Mouse (Mus musculus) hindbrain, embryonic 10.5 days (tissue): ENCODE results near the gene Slc6a4. TPM values are rescaled to one million over a fixed set of nuclear protein-coding genes. Genes with fewer than 3 reads are reported as not detected.
"Not testable (repeated sequence)": the region's sequence is repeated elsewhere in the genome, so short reads cannot be mapped to it uniquely, and the experiment has no call there.

Source experiments
- DNase-seq: peaks from one replicate; pipeline ENCODE4 v3.0.0-alpha.2; 2017; ENCODE audit warnings: low spot score
- H3K27ac ChIP-seq: fragments of 300-500 bp; sonication (generic); 2 replicates; pipeline ENCODE4 v1.5.1; 2016; ENCODE audit warnings: mild to moderate bottlenecking, moderate library complexity
- H3K27me3 ChIP-seq: fragments of 300-500 bp; sonication (generic); 2 replicates; pipeline ENCODE4 v1.6.1; 2016; ENCODE audit warnings: mild to moderate bottlenecking; ENCODE audit not compliant: poor library complexity, insufficient read depth, severe bottlenecking
- H3K36me3 ChIP-seq: fragments of 300-500 bp; sonication (generic); 2 replicates; pipeline ENCODE4 v1.6.1; 2016; ENCODE audit warnings: mild to moderate bottlenecking, moderate library complexity
- H3K4me1 ChIP-seq: fragments of 300-500 bp; sonication (generic); replicated peaks from 2 replicates; pipeline ENCODE4 v1.6.1; 2016; ENCODE audit warnings: mild to moderate bottlenecking
- H3K4me3 ChIP-seq: fragments of 300-500 bp; sonication (generic); 2 replicates; pipeline ENCODE4 v1.5.1; 2016; ENCODE audit warnings: mild to moderate bottlenecking, moderate library complexity
- H3K9me3 ChIP-seq: fragments of 300-500 bp; sonication (generic); 2 replicates; pipeline ENCODE4 v1.6.1; 2016; ENCODE audit warnings: mild to moderate bottlenecking, moderate library complexity
- WGBS: fragments of 180-500 bp; shearing (Covaris S2); methylation state at CpG from one replicate; pipeline ENCODE4 v1.1.7; 2016; 5-methylcytosine and 5-hydroxymethylcytosine counted together
- polyA plus RNA-seq: library from polyadenylated mRNA; unstranded; fragments of >200 nt; fragmentation: Nextera tagmentation; extraction: Ambion mirVana; gene quantifications from 2 replicates; pipeline ENCODE4 v1.2.1, GENCODE M21; 2016

The Slc6a4 gene
- polyA plus RNA-seq, 1 experiment from 2014 or later: 0.63 TPM

DNA sequence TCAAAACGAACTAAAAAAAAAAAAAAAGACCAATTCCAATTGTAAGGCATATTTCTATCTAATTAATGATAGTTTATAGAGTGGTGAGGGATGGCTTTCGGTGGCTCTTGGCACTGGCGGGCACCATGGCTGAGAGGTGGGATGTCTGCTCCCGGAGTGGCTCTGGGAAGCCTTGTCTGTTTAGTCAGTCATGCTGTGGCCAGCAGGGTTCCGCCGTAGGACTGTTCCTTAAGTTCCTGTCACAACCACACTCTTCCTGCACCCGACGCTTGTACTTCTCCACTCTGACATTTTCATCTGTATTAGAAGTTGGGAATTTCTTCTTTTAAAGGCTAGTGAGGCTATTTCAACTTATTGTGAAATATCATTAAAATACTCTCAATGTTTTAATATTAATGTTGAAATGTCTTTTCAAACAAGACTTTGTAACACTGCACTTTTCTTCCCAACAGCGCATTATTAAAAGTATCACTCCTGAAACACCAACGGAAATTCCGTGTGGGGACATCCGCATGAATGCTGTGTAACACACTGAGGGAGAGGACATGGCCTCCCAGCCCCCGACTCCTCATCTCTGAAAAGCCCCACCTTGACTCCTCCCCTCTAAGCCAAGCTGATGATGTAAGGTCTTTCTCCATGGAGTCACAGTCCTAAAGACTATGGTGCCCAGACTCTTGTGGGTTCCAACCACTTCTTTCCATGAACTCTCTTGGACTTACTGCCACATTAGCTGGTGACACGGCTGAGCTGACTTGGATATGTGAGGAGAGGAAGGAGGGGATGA lies 32.9 kb downstream of the Slc6a4 start:
- H3K9me3 ChIP-seq: no peaks in the 10 kb centered on the region
- DNase-seq: no peak
- no peaks in the 10 kb centered on the region for H3K27me3 ChIP-seq
- no peak overlapping the region for H3K4me3 ChIP-seq
- H3K36me3 ChIP-seq: no peaks in the 10 kb centered on the region
- H3K4me1 ChIP-seq: no peaks in the 10 kb centered on the region
- H3K27ac ChIP-seq: no peak overlapping the region
- WGBS: 72% methylated on average over 14 of the region's 14 CpGs

GRCm38 (mm10) chr11:77041891-77042290 lies 43.5 kb downstream of the Slc6a4 start:
- Histone ChIP-seq H3K36me3 (peaks cover 28% of the 10 kb centered on the region), H3K27ac (no peak overlapping the region), H3K27me3 (no peaks in the 10 kb centered on the region), H3K4me1 (no peaks in the 10 kb centered on the region), H3K9me3 (no peaks in the 10 kb centered on the region), H3K4me3 (no peak overlapping the region)
- DNase-seq: no peak
- WGBS: 88% methylated on average over 4 of the region's 4 CpGs

- Histone ChIP-seq H3K4me3 (no peak overlapping the region), H3K36me3 (peaks cover 37% of the 10 kb centered on the region), H3K4me1 (no peaks in the 10 kb centered on the region), H3K27ac (no peak overlapping the region), H3K9me3 (no peaks in the 10 kb centered on the region), H3K27me3 (no peaks in the 10 kb centered on the region)
- no peak for DNase-seq
- WGBS: 84% methylated on average over 2 of the region's 2 CpGs
Measured at GRCm38 (mm10) chr11:77042816-77043215, 44.4 kb downstream of the Slc6a4 start.

DNA sequence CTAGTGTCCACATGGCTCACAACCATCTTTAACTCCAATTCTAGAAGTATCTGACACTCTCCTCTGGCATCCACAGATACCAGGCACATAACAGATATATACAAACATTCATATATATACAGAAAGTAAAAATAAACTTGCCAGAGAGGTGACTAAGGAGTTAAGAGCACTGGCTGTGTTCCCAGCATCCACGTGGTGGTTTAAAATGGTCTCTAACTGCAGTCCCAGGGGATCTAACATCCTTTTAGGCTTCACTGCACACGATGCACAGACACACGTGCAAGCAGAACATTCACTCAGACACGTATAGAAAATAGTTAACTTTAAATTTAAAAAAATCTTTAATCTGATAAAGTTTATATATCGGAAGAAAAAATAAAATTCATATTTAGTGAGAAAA lies 63.5 kb downstream of the Slc6a4 start:
- no peaks in the 10 kb centered on the region for H3K27me3 ChIP-seq
- no peaks in the 10 kb centered on the region for H3K4me1 ChIP-seq
- 85% methylated on average over 5 of the region's 5 CpGs for WGBS
- H3K36me3 ChIP-seq: peaks cover 15% of the 10 kb centered on the region; the same call in 1 of the 2 replicates
- no peak for DNase-seq
- no peak overlapping the region for H3K4me3 ChIP-seq
- no peak overlapping the region for H3K27ac ChIP-seq
- H3K9me3 ChIP-seq: no peaks in the 10 kb centered on the region

DNA sequence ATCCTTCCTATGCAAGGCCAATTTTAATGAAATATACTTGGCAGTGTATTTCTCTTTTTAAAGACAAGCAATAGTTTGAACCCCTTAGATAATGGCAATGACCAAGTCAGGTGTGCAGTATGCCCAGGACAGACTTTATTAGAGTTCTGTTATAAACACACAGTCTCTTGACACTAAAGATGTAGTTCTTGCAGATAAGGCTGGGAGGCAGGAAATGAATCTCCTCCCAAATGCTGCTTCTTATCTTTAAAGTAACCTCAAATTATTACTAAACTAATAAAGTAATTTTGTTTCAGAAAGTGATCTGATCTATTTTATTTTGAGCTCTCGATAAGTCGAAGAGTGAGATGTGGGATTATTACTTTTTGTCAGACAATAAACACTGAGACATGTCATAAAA lies 65.0 kb downstream of the Slc6a4 start:
- H3K4me1 ChIP-seq: no peaks in the 10 kb centered on the region

DNA sequence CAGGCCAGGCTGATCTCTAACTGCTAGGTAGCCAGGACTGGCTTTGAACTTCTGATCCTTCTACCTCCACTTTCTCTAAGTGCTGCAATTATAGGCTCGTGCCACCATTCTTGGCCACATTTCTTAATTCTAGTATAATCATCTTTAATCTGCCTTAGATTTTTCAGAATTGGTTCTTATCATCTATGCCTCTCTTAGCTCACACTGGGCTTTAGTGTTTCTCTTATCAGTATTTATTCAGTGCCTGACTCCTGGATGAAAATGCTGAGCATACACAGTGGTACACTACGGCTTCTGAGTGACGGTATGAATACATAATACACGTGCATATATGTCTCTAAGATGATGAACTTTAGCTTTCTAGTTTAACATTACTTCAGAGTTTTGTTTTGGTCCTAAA lies 70.4 kb downstream of the Slc6a4 start:
- no peaks in the 10 kb centered on the region for H3K27me3 ChIP-seq
- no peak for DNase-seq
- no peaks in the 10 kb centered on the region for H3K4me1 ChIP-seq
- 96% methylated on average over 4 of the region's 4 CpGs for WGBS
- no peak overlapping the region for H3K27ac ChIP-seq
- peaks cover 48% of the 10 kb centered on the region for H3K36me3 ChIP-seq
- H3K4me3 ChIP-seq: no peak overlapping the region
- H3K9me3 ChIP-seq: no peaks in the 10 kb centered on the region

More for the DNA sequence above, 65.0 kb downstream of the Slc6a4 start:
- WGBS: 96% methylated on average over 2 of the region's 2 CpGs
- peaks cover 21% of the 10 kb centered on the region for H3K36me3 ChIP-seq
- no peak overlapping the region for H3K4me3 ChIP-seq
- H3K27ac ChIP-seq: no peak overlapping the region
- DNase-seq: no peak
- no peaks in the 10 kb centered on the region for H3K9me3 ChIP-seq
- no peaks in the 10 kb centered on the region for H3K27me3 ChIP-seq

GRCm38 (mm10) chr11:77070721-77071120 lies 72.3 kb downstream of the Slc6a4 start:
- WGBS: 84% methylated on average over 4 of the region's 4 CpGs
- no peak for DNase-seq
- Histone ChIP-seq H3K27ac (no peak overlapping the region), H3K4me3 (no peak overlapping the region), H3K4me1 (no peaks in the 10 kb centered on the region), H3K36me3 (peaks cover 64% of the 10 kb centered on the region), H3K9me3 (no peaks in the 10 kb centered on the region), H3K27me3 (no peaks in the 10 kb centered on the region)

- not testable (repeated sequence) for DNase-seq, H3K27me3 ChIP-seq, H3K9me3 ChIP-seq
- Histone ChIP-seq H3K36me3 (peaks cover 40% of the 10 kb centered on the region), H3K4me3 (peak overlapping the region; percentile 85), H3K4me1 (peaks cover 14% of the 10 kb centered on the region), H3K27ac (peak overlapping the region; percentile 94)
- 57% methylated on average over 4 of the region's 4 CpGs for WGBS
Measured at GRCm38 (mm10) chr11:77077331-77077730, 78.9 kb downstream of the Slc6a4 start.

DNA sequence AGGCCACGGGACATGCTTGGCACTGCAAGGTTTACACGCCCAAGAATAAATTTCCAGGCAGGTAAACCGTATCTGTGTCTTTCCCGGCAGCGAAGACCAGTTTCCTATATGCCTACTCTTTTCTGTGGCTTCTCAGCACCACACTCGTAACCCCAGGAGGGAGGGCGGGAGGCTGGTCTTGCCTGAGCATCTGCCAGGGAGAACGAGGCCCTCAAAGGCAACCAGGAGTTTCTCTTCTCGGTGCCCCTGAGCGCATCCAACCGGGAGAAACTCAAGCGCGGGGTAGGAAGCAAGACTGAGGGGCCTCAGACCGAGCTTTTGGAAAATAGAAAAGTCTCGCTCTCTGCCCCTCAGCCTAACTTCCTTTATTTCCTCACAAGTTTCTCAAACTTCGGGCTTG lies 79.4 kb downstream of the Slc6a4 start:
- Histone ChIP-seq H3K9me3 (no peaks in the 10 kb centered on the region), H3K27me3 (0 out of 2 replicates have a peak, but pooled peaks cover 3% of the 10 kb centered on the region), H3K4me1 (peaks cover 14% of the 10 kb centered on the region), H3K4me3 (peak overlapping the region; percentile 85), H3K36me3 (peaks cover 37% of the 10 kb centered on the region), H3K27ac (peak overlapping the region; percentile 94)
- 3% methylated on average over 16 of the region's 16 CpGs for WGBS
- no peak for DNase-seq

DNA sequence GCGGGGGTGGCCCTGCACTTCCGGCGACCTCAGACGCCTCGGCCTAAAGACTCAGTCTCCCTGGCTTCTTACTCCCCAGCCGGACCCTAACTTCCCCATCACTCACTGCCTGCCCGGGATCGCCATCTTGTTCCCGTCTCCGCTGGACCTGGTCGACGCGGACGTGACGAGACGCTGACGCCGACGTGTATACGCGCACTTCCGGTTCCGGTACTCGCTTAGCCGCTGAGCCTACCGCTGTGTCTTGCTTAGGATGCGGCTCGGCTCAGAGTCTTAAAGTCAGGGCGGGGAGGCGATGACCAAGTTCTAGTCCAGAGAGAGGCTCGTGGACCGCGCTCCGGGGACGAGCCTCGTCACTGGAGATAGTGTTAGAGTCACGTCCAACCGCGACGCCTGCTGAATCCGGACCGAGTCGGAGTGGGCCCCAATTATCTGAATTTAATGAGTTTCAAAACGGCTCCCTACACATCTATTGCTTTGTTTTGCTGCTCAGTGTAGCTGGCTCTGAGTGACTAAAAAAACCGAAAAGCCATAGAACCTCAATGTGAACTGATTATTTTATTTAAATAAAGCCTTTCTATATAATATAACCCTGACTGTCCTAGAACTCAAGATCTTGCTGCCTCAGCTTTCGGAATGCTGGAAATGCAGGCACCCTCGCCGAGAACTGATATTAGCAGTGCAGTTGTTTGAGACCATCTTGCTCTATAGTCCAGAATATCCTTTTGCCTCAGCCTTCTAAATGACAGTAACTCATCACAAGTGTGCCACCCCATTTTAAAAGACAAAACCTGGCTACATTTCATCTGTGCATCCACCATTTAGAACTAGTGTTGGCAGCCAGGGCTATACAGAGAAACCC lies 80.1 kb downstream of the Slc6a4 start, which contains the start of gene Nsrp1:
Nsrp1 (minus strand) TSS at position 163 of the 862 bp plus-strand sequence.
- peaks cover 30% of the 10 kb centered on the region for H3K36me3 ChIP-seq
- peak within 1 kb of the TSS; percentile 85 for H3K4me3 ChIP-seq
- 0 out of 2 replicates have a peak, but pooled peaks cover 3% of the 10 kb centered on the region for H3K27me3 ChIP-seq
- WGBS: 5% methylated on average over 48 of the region's 48 CpGs
- no peaks in the 10 kb centered on the region for H3K9me3 ChIP-seq
- peaks cover 14% of the 10 kb centered on the region for H3K4me1 ChIP-seq
- DNase-seq: peak; percentile 96
- peak within 1 kb of the TSS; percentile 94 for H3K27ac ChIP-seq

GRCm38 (mm10) chr11:77079361-77079760 lies 81.0 kb downstream of the Slc6a4 start:
- Histone ChIP-seq H3K4me3 (no peak overlapping the region), H3K27me3 (peaks cover 3% of the 10 kb centered on the region; the same call in 1 of the 2 replicates), H3K4me1 (peaks cover 14% of the 10 kb centered on the region), H3K27ac (no peak overlapping the region), H3K36me3 (peaks cover 22% of the 10 kb centered on the region), H3K9me3 (no peaks in the 10 kb centered on the region)
- no peak for DNase-seq
- 89% methylated on average over 1 of the region's 1 CpGs for WGBS
